Mouse (Mus musculus) midbrain, embryonic 13.5 days (tissue): ENCODE measurements around the gene Brpf3. TPM values are rescaled to one million over a fixed set of nuclear protein-coding genes. Genes with fewer than 3 reads are reported as not detected.
"Not testable (repeated sequence)": the region's sequence is repeated elsewhere in the genome, so short reads cannot be mapped to it uniquely, and the experiment has no call there.

Experiments used
- ATAC-seq: fragments of 200-750 bp; cut with Nextera tagmentation; 2 replicates; pipeline ENCODE4 v1.8.0; 2017; ENCODE audit warnings: mild to moderate bottlenecking, moderate TSS enrichment, moderate library complexity
- H3K27ac ChIP-seq: fragments of 300-500 bp; sonication (generic); 2 replicates; pipeline ENCODE4 v1.5.1; 2015; ENCODE audit warnings: inconsistent platforms, mild to moderate bottlenecking, moderate library complexity
- H3K27me3 ChIP-seq: fragments of 300-500 bp; sonication (generic); 2 replicates; pipeline ENCODE4 v1.6.1; 2015; ENCODE audit warnings: mild to moderate bottlenecking, inconsistent platforms
- H3K36me3 ChIP-seq: fragments of 300-500 bp; sonication (generic); 2 replicates; pipeline ENCODE4 v1.6.1; 2015; ENCODE audit warnings: mild to moderate bottlenecking, inconsistent platforms
- H3K4me1 ChIP-seq: fragments of 300-500 bp; sonication (generic); replicated peaks from 2 replicates; pipeline ENCODE4 v1.6.1; 2015; ENCODE audit warnings: inconsistent platforms
- H3K4me2 ChIP-seq: fragments of 300-500 bp; sonication (generic); replicated peaks from 2 replicates; pipeline ENCODE4 v1.6.1; 2015; ENCODE audit warnings: moderate library complexity, mild to moderate bottlenecking, inconsistent platforms
- H3K4me3 ChIP-seq: fragments of 300-500 bp; sonication (generic); replicated peaks from 2 replicates; pipeline ENCODE4 v1.5.1; 2015; ENCODE audit warnings: mild to moderate bottlenecking, inconsistent platforms
- H3K9ac ChIP-seq: fragments of 300-500 bp; sonication (generic); replicated peaks from 2 replicates; pipeline ENCODE4 v1.6.1; 2015; ENCODE audit warnings: mild to moderate bottlenecking, inconsistent platforms
- H3K9me3 ChIP-seq: fragments of 300-500 bp; sonication (generic); 2 replicates; pipeline ENCODE4 v1.6.1; 2016; ENCODE audit warnings: mild to moderate bottlenecking, inconsistent platforms
- WGBS: fragments of 180-500 bp; shearing (Covaris S2); methylation state at CpG from one replicate; pipeline ENCODE4 v1.1.7; 2015; 5-methylcytosine and 5-hydroxymethylcytosine counted together
- polyA plus RNA-seq: library from polyadenylated mRNA; unstranded; fragments of >200 nt; fragmentation: Nextera tagmentation; extraction: Ambion mirVana; gene quantifications from 2 replicates; pipeline ENCODE4 v1.2.1, GENCODE M21; 2015

Brpf3 gene
- polyA plus RNA-seq, 1 experiment from 2014 or later, result 11.0 TPM

GRCm38 (mm10) chr17:28837840-28838239 lies 37.0 kb downstream of the Brpf3 start:
- no peak overlapping the region for H3K9ac ChIP-seq
- peaks cover 71% of the 10 kb centered on the region for H3K36me3 ChIP-seq
- H3K27me3 ChIP-seq, result no peaks in the 10 kb centered on the region
- no peak for ATAC-seq
- H3K4me1 ChIP-seq, result no peaks in the 10 kb centered on the region
- WGBS, result 95% methylated on average over 7 of the region's 7 CpGs
- H3K4me2 ChIP-seq, result no peak overlapping the region
- 0 out of 2 replicates have a peak, but pooled peaks cover 7% of the 10 kb centered on the region for H3K9me3 ChIP-seq
- no peak overlapping the region for H3K27ac ChIP-seq
- no peak overlapping the region for H3K4me3 ChIP-seq

GRCm38 (mm10) chr17:28841947-28842346 lies 41.1 kb downstream of the Brpf3 start:
- WGBS, result 96% methylated on average over 4 of the region's 4 CpGs
- not testable (repeated sequence) for ATAC-seq, H3K27ac ChIP-seq, H3K4me2 ChIP-seq, H3K9me3 ChIP-seq, H3K9ac ChIP-seq, H3K4me1 ChIP-seq, H3K27me3 ChIP-seq, H3K4me3 ChIP-seq
- peaks cover 35% of the 10 kb centered on the region for H3K36me3 ChIP-seq

- no peak overlapping the region for H3K27ac ChIP-seq
- H3K9me3 ChIP-seq, result 0 out of 2 replicates have a peak, but pooled peaks cover 7% of the 10 kb centered on the region
- no peak overlapping the region for H3K9ac ChIP-seq
- ATAC-seq, result no peak
- peaks cover 18% of the 10 kb centered on the region for H3K36me3 ChIP-seq
- H3K4me3 ChIP-seq, result no peak overlapping the region
- 0 out of 2 replicates have a peak, but pooled peaks cover 6% of the 10 kb centered on the region for H3K4me1 ChIP-seq
- H3K4me2 ChIP-seq, result no peak overlapping the region
- 89% methylated on average over 5 of the region's 5 CpGs for whole genome bisulfite sequencing
- H3K27me3 ChIP-seq, result no peaks in the 10 kb centered on the region
These were observed 42.8 kb downstream of the Brpf3 start for GRCm38 (mm10) chr17:28843665-28844064.

GRCm38 (mm10) chr17:28846974-28847617 lies 46.2 kb downstream of the Brpf3 start:
- Histone ChIP-seq H3K36me3 (no peaks in the 10 kb centered on the region), H3K4me2 (no peak overlapping the region), H3K4me3 (no peak overlapping the region), H3K27ac (no peak overlapping the region), H3K9ac (no peak overlapping the region), H3K27me3 (no peaks in the 10 kb centered on the region), H3K9me3 (0 out of 2 replicates have a peak, but pooled peaks cover under 1% of the 10 kb centered on the region), H3K4me1 (0 out of 2 replicates have a peak, but pooled peaks cover 6% of the 10 kb centered on the region)
- 73% methylated on average over 11 of the region's 11 CpGs for WGBS
- no peak for ATAC-seq

GRCm38 (mm10) chr17:28850511-28850910 lies 49.6 kb downstream of the Brpf3 start:
- H3K4me3 ChIP-seq, result no peak overlapping the region
- H3K9ac ChIP-seq, result no peak overlapping the region
- no peaks in the 10 kb centered on the region for H3K36me3 ChIP-seq
- no peak overlapping the region for H3K4me2 ChIP-seq
- ATAC-seq, result no peak
- no peaks in the 10 kb centered on the region for H3K27me3 ChIP-seq
- WGBS, result 93% methylated on average over 5 of the region's 5 CpGs
- H3K4me1 ChIP-seq, result 0 out of 2 replicates have a peak, but pooled peaks cover 6% of the 10 kb centered on the region
- no peaks in the 10 kb centered on the region for H3K9me3 ChIP-seq
- H3K27ac ChIP-seq, result no peak overlapping the region

- Histone ChIP-seq H3K36me3 (no peaks in the 10 kb centered on the region), H3K27ac (no peak overlapping the region), H3K4me2 (no peak overlapping the region), H3K4me1 (0 out of 2 replicates have a peak, but pooled peaks cover 5% of the 10 kb centered on the region), H3K27me3 (no peaks in the 10 kb centered on the region), H3K4me3 (no peak overlapping the region), H3K9ac (no peak overlapping the region), H3K9me3 (peaks cover 9% of the 10 kb centered on the region)
- no peak for ATAC-seq
- 88% methylated on average over 7 of the region's 7 CpGs for WGBS
These were observed 53.5 kb downstream of the Brpf3 start for GRCm38 (mm10) chr17:28854377-28854776.

GRCm38 (mm10) chr17:28855166-28855885 lies 54.4 kb downstream of the Brpf3 start:
- no peaks in the 10 kb centered on the region for H3K36me3 ChIP-seq
- H3K4me1 ChIP-seq, result 0 out of 2 replicates have a peak, but pooled peaks cover 5% of the 10 kb centered on the region
- H3K4me2 ChIP-seq, result no peak overlapping the region
- H3K4me3 ChIP-seq, result no peak overlapping the region
- H3K27me3 ChIP-seq, result no peaks in the 10 kb centered on the region
- H3K9me3 ChIP-seq, result peaks cover 9% of the 10 kb centered on the region
- H3K9ac ChIP-seq, result no peak overlapping the region
- WGBS, result 88% methylated on average over 9 of the region's 9 CpGs
- no peak for ATAC-seq
- no peak overlapping the region for H3K27ac ChIP-seq

- Histone ChIP-seq H3K27me3 (no peaks in the 10 kb centered on the region), H3K4me2 (no peak overlapping the region), H3K36me3 (no peaks in the 10 kb centered on the region), H3K4me1 (0 out of 2 replicates have a peak, but pooled peaks cover 5% of the 10 kb centered on the region), H3K27ac (no peak overlapping the region), H3K9ac (no peak overlapping the region), H3K9me3 (peaks cover 9% of the 10 kb centered on the region), H3K4me3 (no peak overlapping the region)
- WGBS, result 71% methylated on average over 3 of the region's 3 CpGs
- no peak for ATAC-seq
These were observed 55.1 kb downstream of the Brpf3 start for GRCm38 (mm10) chr17:28856030-28856429.

- Histone ChIP-seq H3K27me3 (no peaks in the 10 kb centered on the region), H3K9ac (no peak within 1 kb of the TSS), H3K27ac (no peak within 1 kb of the TSS), H3K4me1 (0 out of 2 replicates have a peak, but pooled peaks cover 5% of the 10 kb centered on the region), H3K9me3 (peaks cover 9% of the 10 kb centered on the region), H3K4me2 (no peak within 1 kb of the TSS), H3K36me3 (no peaks in the 10 kb centered on the region), H3K4me3 (no peak within 1 kb of the TSS)
- ATAC-seq, result no peak
- 32% methylated on average over 12 of the region's 12 CpGs for WGBS
These were observed 57.3 kb downstream of the Brpf3 start, which contains the start of gene Pnpla1 for GRCm38 (mm10) chr17:28858205-28858604. Gene Pnpla1, plus strand, starts transcription at chr17:28858411.

- no peak overlapping the region for H3K4me3 ChIP-seq
- H3K4me1 ChIP-seq, result peaks cover 5% of the 10 kb centered on the region
- no peaks in the 10 kb centered on the region for H3K27me3 ChIP-seq
- H3K4me2 ChIP-seq, result no peak overlapping the region
- no peak overlapping the region for H3K9ac ChIP-seq
- H3K27ac ChIP-seq, result no peak overlapping the region
- no peak for ATAC-seq
- WGBS, result 72% methylated on average over 7 of the region's 7 CpGs
- no peaks in the 10 kb centered on the region for H3K36me3 ChIP-seq
- no peaks in the 10 kb centered on the region for H3K9me3 ChIP-seq
These were observed 63.0 kb downstream of the Brpf3 start for GRCm38 (mm10) chr17:28863926-28864325.

- Histone ChIP-seq H3K4me3 (no peak overlapping the region), H3K27ac (no peak overlapping the region), H3K9me3 (no peaks in the 10 kb centered on the region), H3K4me1 (peaks cover 10% of the 10 kb centered on the region), H3K9ac (no peak overlapping the region), H3K36me3 (no peaks in the 10 kb centered on the region), H3K27me3 (no peaks in the 10 kb centered on the region), H3K4me2 (no peak overlapping the region)
- WGBS, result 84% methylated on average over 6 of the region's 6 CpGs
- no peak for ATAC-seq
These were observed 63.6 kb downstream of the Brpf3 start for GRCm38 (mm10) chr17:28864464-28864863.

- no peak overlapping the region for H3K27ac ChIP-seq
These were observed 66.0 kb downstream of the Brpf3 start for GRCm38 (mm10) chr17:28866921-28867320.

More at GRCm38 (mm10) chr17:28866921-28867320, 66.0 kb downstream of the Brpf3 start:
- H3K9me3 ChIP-seq, result no peaks in the 10 kb centered on the region
- no peaks in the 10 kb centered on the region for H3K27me3 ChIP-seq
- H3K9ac ChIP-seq, result no peak overlapping the region
- ATAC-seq, result no peak
- H3K36me3 ChIP-seq, result no peaks in the 10 kb centered on the region
- no peak overlapping the region for H3K4me2 ChIP-seq
- H3K4me1 ChIP-seq, result peaks cover 24% of the 10 kb centered on the region
- no peak overlapping the region for H3K4me3 ChIP-seq
